ENCODE assay signal across 19 mouse cellular contexts in genomic region chr2:30056736-30057135, GRCm38 (mm10).
"Had no signal": no experiment of that assay in that cellular context is flagged by ENCODE, and none has a peak within 500 bp of the region (broad histone marks: within the 10 kb centered on the region; RNA-seq: fewer than 3 reads in every experiment).

No protein-coding gene starts in this region.

- DNase-seq: layer of hippocampus, adult 9-11 months; lung, adult 18-20 months; lung, postnatal 36 days; right cerebral cortex, postnatal 25 days; spleen, adult 18-20 months; thymus, adult 2 months; thymus, postnatal 14 days had no signal

- H3K9me3 ChIP-seq: limb, embryonic 10.5 days; limb, embryonic 13.5 days; liver, embryonic 12.5 days; liver, embryonic 15.5 days; lung, embryonic 15.5 days; midbrain, embryonic 15.5 days; neural tube, embryonic 12.5 days; neural tube, embryonic 15.5 days; stomach, embryonic 15.5 days had no signal

- H3K4me3 ChIP-seq: layer of hippocampus, adult 2 months; limb, embryonic 10.5 days; limb, embryonic 13.5 days; liver, embryonic 12.5 days; liver, embryonic 15.5 days; lung, embryonic 15.5 days; midbrain, embryonic 15.5 days; neural tube, embryonic 12.5 days; neural tube, embryonic 15.5 days; stomach, embryonic 15.5 days had no signal

- H3K27ac ChIP-seq: kidney, postnatal 0 days; layer of hippocampus, adult 2 months; limb, embryonic 10.5 days; limb, embryonic 13.5 days; liver, embryonic 12.5 days; liver, embryonic 15.5 days; lung, embryonic 15.5 days; midbrain, embryonic 15.5 days; neural tube, embryonic 12.5 days; neural tube, embryonic 15.5 days; stomach, embryonic 15.5 days had no signal

- H3K4me2 ChIP-seq: limb, embryonic 13.5 days; liver, embryonic 12.5 days; liver, embryonic 15.5 days; lung, embryonic 15.5 days; midbrain, embryonic 11.5 days; midbrain, embryonic 15.5 days; neural tube, embryonic 12.5 days; neural tube, embryonic 15.5 days; stomach, embryonic 15.5 days had no signal

- H3K36me3 ChIP-seq: limb, embryonic 10.5 days; limb, embryonic 13.5 days; liver, embryonic 12.5 days; liver, embryonic 15.5 days; lung, embryonic 15.5 days; midbrain, embryonic 15.5 days; neural tube, embryonic 12.5 days; neural tube, embryonic 15.5 days; stomach, embryonic 15.5 days had no signal

- ATAC-seq: midbrain, embryonic 15.5 days had no signal

- H3K27me3 ChIP-seq: limb, embryonic 13.5 days; liver, embryonic 12.5 days; lung, embryonic 15.5 days; midbrain, embryonic 15.5 days; neural tube, embryonic 12.5 days; neural tube, embryonic 15.5 days; stomach, embryonic 15.5 days had no signal

- H3K9ac ChIP-seq: limb, embryonic 13.5 days; liver, embryonic 12.5 days; liver, embryonic 15.5 days; lung, embryonic 15.5 days; midbrain, embryonic 15.5 days; neural tube, embryonic 12.5 days; neural tube, embryonic 15.5 days; stomach, embryonic 15.5 days had no signal
